Mouse (Mus musculus) bone marrow, adult 2 months (tissue): ENCODE measurements around the gene Atp2b4.

Experiments
- CTCF ChIP-seq: fragments of 200-500 bp; IDR thresholded peaks from 2 replicates; pipeline ENCODE4 v1.5.1; 2011; ENCODE audit warnings: low read length, control low read depth; ENCODE audit not compliant: control insufficient read depth, insufficient read depth
- POLR2A ChIP-seq: fragments of 200-500 bp; IDR thresholded peaks from 2 replicates; pipeline ENCODE4 v1.6.1; 2011; ENCODE audit warnings: low read depth, mild to moderate bottlenecking, control low read depth, low read length, borderline replicate concordance; ENCODE audit not compliant: control insufficient read depth

DNA sequence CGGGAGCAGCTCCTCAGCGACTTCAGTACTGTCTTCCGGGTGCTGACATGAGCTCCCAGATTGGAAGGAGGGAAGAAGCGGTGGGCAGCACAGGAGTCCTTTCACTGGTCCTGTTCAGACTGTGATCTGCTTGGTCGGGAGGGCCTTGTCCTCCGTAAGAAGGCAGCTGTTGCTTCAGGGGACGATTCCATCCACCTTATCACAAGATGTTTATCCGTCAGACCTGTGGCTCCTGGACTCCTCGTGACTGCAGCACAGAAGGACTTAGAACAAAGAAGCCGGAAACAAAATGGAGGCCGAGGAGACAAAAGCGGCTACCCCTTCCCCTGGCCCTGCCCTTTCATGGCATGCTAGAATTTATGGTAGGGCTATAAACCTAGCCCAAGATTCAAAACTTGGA is 130.7 kb downstream of the Atp2b4 start:
- no peak for TF ChIP-seq CTCF
- TF ChIP-seq POLR2A = no peak
